Mouse (Mus musculus) limb, embryonic 10.5 days (tissue): ENCODE measurements around the gene Reep6. TPM values are rescaled to one million over a fixed set of nuclear protein-coding genes. Genes with fewer than 3 reads are reported as not detected.

ENCODE experiments used
- DNase-seq: peaks from one replicate; pipeline ENCODE4 v3.0.0-alpha.2; 2017; ENCODE audit warnings: low spot score
- H3K27ac ChIP-seq: fragments of 300-500 bp; sonication (generic); 2 replicates; pipeline ENCODE4 v1.5.1; 2016; ENCODE audit warnings: mild to moderate bottlenecking
- H3K27me3 ChIP-seq: fragments of 300-500 bp; sonication (generic); 2 replicates; pipeline ENCODE4 v1.6.1; 2016; ENCODE audit warnings: low read depth, mild to moderate bottlenecking; ENCODE audit not compliant: poor library complexity, severe bottlenecking
- H3K36me3 ChIP-seq: fragments of 300-500 bp; sonication (generic); 2 replicates; pipeline ENCODE4 v1.6.1; 2016; ENCODE audit warnings: mild to moderate bottlenecking, moderate library complexity
- H3K4me1 ChIP-seq: fragments of 300-500 bp; sonication (generic); 2 replicates; pipeline ENCODE4 v1.6.1; 2016
- H3K4me3 ChIP-seq: fragments of 300-500 bp; sonication (generic); 2 replicates; pipeline ENCODE4 v1.5.1; 2016; ENCODE audit warnings: mild to moderate bottlenecking, moderate library complexity
- H3K9me3 ChIP-seq: fragments of 300-500 bp; sonication (generic); replicated peaks from 2 replicates; pipeline ENCODE4 v1.6.1; 2016; ENCODE audit warnings: mild to moderate bottlenecking
- WGBS: fragments of 180-500 bp; shearing (Covaris S2); methylation state at CpG from one replicate; pipeline ENCODE4 v1.1.7; 2016; 5-methylcytosine and 5-hydroxymethylcytosine counted together
- polyA plus RNA-seq: library from polyadenylated mRNA; unstranded; fragments of >200 nt; fragmentation: Nextera tagmentation; extraction: Ambion mirVana; gene quantifications from 2 replicates; pipeline ENCODE4 v1.2.1, GENCODE M21; 2016

The Reep6 gene
- polyA plus RNA-seq, 1 experiment from 2014 or later, result 5.4 TPM

- DNase-seq, result no peak
- Histone ChIP-seq H3K36me3 (0 out of 2 replicates have a peak, but pooled peaks cover 2% of the 10 kb centered on the region), H3K27me3 (peaks cover 100% of the 10 kb centered on the region), H3K9me3 (no peaks in the 10 kb centered on the region), H3K4me3 (no peak overlapping the region), H3K27ac (no peak overlapping the region), H3K4me1 (peaks cover 38% of the 10 kb centered on the region)
- WGBS, result 62% methylated on average over 8 of the region's 8 CpGs
Measured at GRCm38 (mm10) chr10:80352727-80353126, 23.0 kb downstream of the Reep6 start.

GRCm38 (mm10) chr10:80355431-80355830 lies 25.7 kb downstream of the Reep6 start:
- Histone ChIP-seq H3K27me3 (peaks cover 100% of the 10 kb centered on the region), H3K36me3 (no peaks in the 10 kb centered on the region), H3K4me3 (0 out of 2 replicates have a peak overlapping the region, but pooled peaks have one; percentile 46), H3K27ac (no peak overlapping the region), H3K4me1 (peaks cover 28% of the 10 kb centered on the region), H3K9me3 (no peaks in the 10 kb centered on the region)
- no peak for DNase-seq
- WGBS, result 13% methylated on average over 9 of the region's 9 CpGs

DNA sequence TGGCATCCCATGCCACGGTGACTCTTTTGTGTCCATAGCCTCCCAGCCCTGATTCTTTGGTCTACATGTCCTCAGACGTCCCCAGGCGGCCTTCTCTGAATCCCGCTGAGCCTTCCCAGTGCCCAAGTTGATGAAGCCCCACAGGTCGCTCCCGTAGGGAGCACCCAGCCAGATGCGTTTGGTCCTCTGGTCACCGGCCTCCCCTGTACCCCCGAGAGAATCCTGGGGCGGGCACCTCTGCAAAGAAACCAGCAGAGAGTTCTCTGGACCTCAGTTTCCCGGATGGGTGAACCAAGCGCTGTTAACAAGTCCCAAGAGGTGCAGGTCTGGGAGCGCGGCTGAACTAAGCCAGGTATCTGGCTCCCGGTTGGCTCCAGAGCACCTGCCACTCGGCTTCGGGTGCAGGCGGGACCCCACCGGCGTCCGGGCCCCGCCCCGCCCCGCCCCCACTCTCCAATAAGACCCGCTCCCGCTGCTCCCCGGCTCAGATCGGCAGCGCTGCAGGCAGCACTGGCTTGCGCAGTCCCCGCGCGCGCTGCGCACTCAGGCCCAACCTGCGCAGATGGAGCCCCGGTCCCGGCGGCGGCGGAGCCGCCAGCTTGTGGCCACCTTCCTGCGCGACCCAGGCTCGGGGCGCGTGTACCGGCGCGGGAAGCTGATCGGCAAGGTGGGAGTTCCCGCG lies 26.4 kb downstream of the Reep6 start, which contains the start of gene Plk5:
Plk5 (plus strand) TSS at position 459 of the 682 bp plus-strand sequence.
- H3K4me1 ChIP-seq, result peaks cover 28% of the 10 kb centered on the region
- no peaks in the 10 kb centered on the region for H3K9me3 ChIP-seq
- peaks cover 100% of the 10 kb centered on the region for H3K27me3 ChIP-seq
- H3K36me3 ChIP-seq, result no peaks in the 10 kb centered on the region
- peak within 1 kb of the TSS; percentile 46 for H3K4me3 ChIP-seq
- under 1% methylated on average over 53 of the region's 53 CpGs for WGBS
- peak; percentile 53 for DNase-seq
- peak within 1 kb of the TSS; percentile 56; the same call in 1 of the 2 replicates for H3K27ac ChIP-seq

DNA sequence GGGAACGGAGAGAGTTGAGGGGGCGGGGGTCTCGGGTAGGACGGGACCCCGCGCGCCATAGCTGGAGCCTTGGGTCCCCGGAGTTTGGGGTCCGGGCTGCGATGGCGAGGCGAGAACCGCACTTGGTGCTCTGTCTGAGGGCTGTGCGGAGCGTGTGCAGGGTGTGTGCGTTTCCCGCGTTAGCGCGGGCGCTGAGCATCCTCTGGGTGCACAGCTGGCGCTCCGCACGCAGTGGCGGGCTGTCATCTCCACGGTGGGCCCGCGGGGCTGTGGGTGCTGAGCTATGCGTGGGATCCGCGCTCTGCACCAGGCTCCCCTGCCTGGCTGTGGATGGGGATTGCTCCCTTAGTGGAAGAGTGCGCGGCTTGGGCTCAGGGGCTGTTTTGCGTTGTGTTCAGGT lies 27.0 kb downstream of the Reep6 start:
- Histone ChIP-seq H3K9me3 (no peaks in the 10 kb centered on the region), H3K36me3 (no peaks in the 10 kb centered on the region), H3K27ac (0 out of 2 replicates have a peak overlapping the region, but pooled peaks have one; percentile 56), H3K27me3 (peaks cover 97% of the 10 kb centered on the region), H3K4me3 (peak overlapping the region; percentile 46), H3K4me1 (peaks cover 28% of the 10 kb centered on the region)
- 3% methylated on average over 34 of the region's 34 CpGs for WGBS
- no peak for DNase-seq

GRCm38 (mm10) chr10:80357336-80357735 lies 27.6 kb downstream of the Reep6 start:
- DNase-seq, result no peak
- no peaks in the 10 kb centered on the region for H3K9me3 ChIP-seq
- no peak overlapping the region for H3K27ac ChIP-seq
- H3K36me3 ChIP-seq, result no peaks in the 10 kb centered on the region
- WGBS, result 39% methylated on average over 7 of the region's 7 CpGs
- H3K4me3 ChIP-seq, result peak overlapping the region; percentile 46
- H3K27me3 ChIP-seq, result peaks cover 91% of the 10 kb centered on the region
- peaks cover 28% of the 10 kb centered on the region for H3K4me1 ChIP-seq

- Histone ChIP-seq H3K9me3 (no peaks in the 10 kb centered on the region), H3K27me3 (peaks cover 90% of the 10 kb centered on the region), H3K36me3 (no peaks in the 10 kb centered on the region), H3K4me3 (peak overlapping the region; percentile 34), H3K27ac (no peak overlapping the region), H3K4me1 (peaks cover 28% of the 10 kb centered on the region)
- WGBS, result 9% methylated on average over 31 of the region's 31 CpGs
- DNase-seq, result peak; percentile 63
Measured at GRCm38 (mm10) chr10:80357994-80358639, 28.4 kb downstream of the Reep6 start.

DNA sequence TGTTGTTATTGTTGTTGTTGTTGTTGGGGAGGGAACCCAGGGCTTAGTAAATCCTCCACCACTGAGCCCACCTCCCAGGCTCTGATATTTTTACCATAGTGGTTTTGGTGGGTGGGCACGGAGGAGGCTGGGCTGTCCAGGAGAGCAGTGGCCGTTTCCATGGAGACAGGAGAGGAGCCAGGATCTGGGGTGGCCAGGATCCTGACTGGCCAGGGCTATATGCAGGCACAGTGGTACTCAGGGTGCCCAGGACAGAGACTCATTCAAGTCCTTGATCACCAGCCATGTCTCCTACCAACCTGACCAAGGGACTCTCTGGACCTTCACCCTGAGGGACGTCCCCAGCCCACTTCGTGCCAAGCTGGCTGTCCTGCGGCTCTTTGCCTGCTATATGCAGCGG lies 34.0 kb downstream of the Reep6 start:
- WGBS, result 38% methylated on average over 6 of the region's 6 CpGs
- no peak overlapping the region for H3K27ac ChIP-seq
- H3K4me1 ChIP-seq, result peaks cover 20% of the 10 kb centered on the region
- H3K36me3 ChIP-seq, result no peaks in the 10 kb centered on the region
- peaks cover 77% of the 10 kb centered on the region for H3K27me3 ChIP-seq
- H3K4me3 ChIP-seq, result peak overlapping the region; percentile 16; the same call in 1 of the 2 replicates
- H3K9me3 ChIP-seq, result 0 out of 2 replicates have a peak, but pooled peaks cover 2% of the 10 kb centered on the region
- no peak for DNase-seq

GRCm38 (mm10) chr10:80365736-80366135 lies 36.0 kb downstream of the Reep6 start:
- DNase-seq, result no peak
- WGBS, result 68% methylated on average over 6 of the region's 6 CpGs
- H3K36me3 ChIP-seq, result no peaks in the 10 kb centered on the region
- peaks cover 20% of the 10 kb centered on the region for H3K4me1 ChIP-seq
- no peak overlapping the region for H3K4me3 ChIP-seq
- H3K27me3 ChIP-seq, result peaks cover 57% of the 10 kb centered on the region
- H3K27ac ChIP-seq, result no peak overlapping the region
- 0 out of 2 replicates have a peak, but pooled peaks cover 2% of the 10 kb centered on the region for H3K9me3 ChIP-seq

GRCm38 (mm10) chr10:80367954-80368353 lies 38.2 kb downstream of the Reep6 start:
- DNase-seq, result no peak
- no peak overlapping the region for H3K27ac ChIP-seq
- H3K4me1 ChIP-seq, result peaks cover 38% of the 10 kb centered on the region
- H3K9me3 ChIP-seq, result 0 out of 2 replicates have a peak, but pooled peaks cover 2% of the 10 kb centered on the region
- WGBS, result 58% methylated on average over 5 of the region's 5 CpGs
- H3K36me3 ChIP-seq, result no peaks in the 10 kb centered on the region
- no peak overlapping the region for H3K4me3 ChIP-seq
- H3K27me3 ChIP-seq, result peaks cover 54% of the 10 kb centered on the region

- 89% methylated on average over 6 of the region's 6 CpGs for WGBS
- Histone ChIP-seq H3K27ac (no peak overlapping the region), H3K9me3 (0 out of 2 replicates have a peak, but pooled peaks cover 2% of the 10 kb centered on the region), H3K4me1 (peaks cover 38% of the 10 kb centered on the region), H3K27me3 (peaks cover 52% of the 10 kb centered on the region), H3K4me3 (no peak overlapping the region), H3K36me3 (no peaks in the 10 kb centered on the region)
- DNase-seq, result no peak
Measured at GRCm38 (mm10) chr10:80368392-80368791, 38.6 kb downstream of the Reep6 start.

GRCm38 (mm10) chr10:80369995-80370747 lies 40.4 kb downstream of the Reep6 start:
- Histone ChIP-seq H3K27me3 (peaks cover 35% of the 10 kb centered on the region), H3K9me3 (0 out of 2 replicates have a peak, but pooled peaks cover 2% of the 10 kb centered on the region), H3K4me3 (no peak overlapping the region), H3K36me3 (no peaks in the 10 kb centered on the region), H3K4me1 (peaks cover 30% of the 10 kb centered on the region), H3K27ac (no peak overlapping the region)
- no peak for DNase-seq
- WGBS, result 80% methylated on average over 21 of the region's 21 CpGs

GRCm38 (mm10) chr10:80371411-80371966 lies 41.7 kb downstream of the Reep6 start:
- Histone ChIP-seq H3K4me1 (peaks cover 30% of the 10 kb centered on the region), H3K9me3 (0 out of 2 replicates have a peak, but pooled peaks cover 2% of the 10 kb centered on the region), H3K27ac (peak overlapping the region; percentile 63), H3K27me3 (peaks cover 29% of the 10 kb centered on the region), H3K36me3 (no peaks in the 10 kb centered on the region), H3K4me3 (peak overlapping the region; percentile 44)
- 2% methylated on average over 12 of the region's 12 CpGs for WGBS
- DNase-seq, result peak; percentile 71
